24 mouse cellular contexts compared by ENCODE assay signal in genomic region chr6:115960322-115960721, GRCm38 (mm10). TPM values are rescaled to one million over a fixed set of nuclear protein-coding genes. Genes with fewer than 3 reads are reported as not detected.
DNase-seq lines count a peak whose midpoint lies in the region; ATAC-seq lines count a peak whose summit lies in the region.
"Had no signal": no experiment of that assay in that cellular context is flagged by ENCODE, and none has a peak within 500 bp of the region (broad histone marks: within the 10 kb centered on the region; RNA-seq: fewer than 3 reads in every experiment).

No protein-coding gene starts in this region.

- H3K9ac ChIP-seq in midbrain, embryonic 16.5 days (ENCODE audit: low read depth, low read length) = no peak overlapping the region
- H3K9ac ChIP-seq: embryonic facial prominence, embryonic 12.5 days; forebrain, embryonic 13.5 days; heart, embryonic 13.5 days; hindbrain, embryonic 12.5 days; hindbrain, embryonic 15.5 days had no signal

- no peak overlapping the region for H3K4me2 ChIP-seq in midbrain, embryonic 16.5 days (ENCODE audit: low read length)
- H3K4me2 ChIP-seq: embryonic facial prominence, embryonic 12.5 days; forebrain, embryonic 13.5 days; heart, embryonic 13.5 days; hindbrain, embryonic 12.5 days; hindbrain, embryonic 15.5 days had no signal

- ATAC-seq in midbrain, embryonic 16.5 days = no peak
- ATAC-seq: activated CD4-positive, CD25-positive, alpha-beta regulatory T cell, adult 4 months; forebrain, embryonic 13.5 days; forebrain, embryonic 16.5 days; intestine, postnatal 0 days had no signal

- DNase-seq in cerebellum, adult 9-10 months = peak; percentile 46
- DNase-seq in cerebellum, adult 18-20 months = no peak
- DNase-seq in heart, adult 11 months = peak; percentile 94
- DNase-seq in heart, embryonic 10.5 days (ENCODE audit: low spot score) = no peak
- DNase-seq in midbrain, embryonic 10.5 days (ENCODE audit: low spot score) = no peak
- DNase-seq in layer of hippocampus, adult 9-11 months = no peak
- DNase-seq: adrenal gland, adult 8-10 months; adrenal gland, postnatal 25 days; cerebellum, postnatal 10 days; cerebellum, postnatal 36 days; gastrocnemius, postnatal 36 days had no signal

- no peak overlapping the region for H3K27ac ChIP-seq in heart, embryonic 10.5 days
- H3K27ac ChIP-seq in midbrain, embryonic 10.5 days (replicated peaks) = peak overlapping the region; percentile 28; the same call in 1 of the 2 replicates
- H3K27ac ChIP-seq in midbrain, embryonic 16.5 days (ENCODE audit: low read length) = no peak overlapping the region
- H3K27ac ChIP-seq: forebrain, embryonic 13.5 days; hindbrain, embryonic 12.5 days; hindbrain, embryonic 15.5 days had no signal

- no peak overlapping the region for H3K4me3 ChIP-seq in heart, embryonic 10.5 days
- H3K4me3 ChIP-seq in midbrain, embryonic 10.5 days = no peak overlapping the region
- no peak overlapping the region for H3K4me3 ChIP-seq in midbrain, embryonic 16.5 days (ENCODE audit: low read depth, low read length)
- H3K4me3 ChIP-seq: embryonic facial prominence, embryonic 12.5 days; erythroblast, embryonic 14.5 days; forebrain, embryonic 13.5 days; heart, embryonic 13.5 days; hindbrain, embryonic 12.5 days; hindbrain, embryonic 15.5 days had no signal

- H3K9me3 ChIP-seq in heart, embryonic 10.5 days = no peaks in the 10 kb centered on the region
- no peaks in the 10 kb centered on the region for H3K9me3 ChIP-seq in midbrain, embryonic 10.5 days (replicated peaks)
- H3K9me3 ChIP-seq in midbrain, embryonic 16.5 days (replicated peaks; ENCODE audit: control insufficient read depth, low read length, poor library complexity, severe bottlenecking) = no peaks in the 10 kb centered on the region
- H3K9me3 ChIP-seq: embryonic facial prominence, embryonic 12.5 days; forebrain, embryonic 13.5 days; heart, embryonic 13.5 days; hindbrain, embryonic 12.5 days; hindbrain, embryonic 15.5 days had no signal

- H3K4me1 ChIP-seq in heart, embryonic 10.5 days = peaks cover 54% of the 10 kb centered on the region
- H3K4me1 ChIP-seq in midbrain, embryonic 10.5 days = peaks cover 34% of the 10 kb centered on the region
- peaks cover 6% of the 10 kb centered on the region; the same call in 1 of the 2 replicates for H3K4me1 ChIP-seq in midbrain, embryonic 16.5 days (ENCODE audit: control insufficient read depth, insufficient read depth, low read length)

- peaks cover 17% of the 10 kb centered on the region for H3K27me3 ChIP-seq in heart, embryonic 10.5 days (ENCODE audit: insufficient read depth, poor library complexity, severe bottlenecking)
- peaks cover 18% of the 10 kb centered on the region; the same call in 1 of the 2 replicates for H3K27me3 ChIP-seq in midbrain, embryonic 10.5 days (ENCODE audit: low read depth, poor library complexity, severe bottlenecking)
- no peaks in the 10 kb centered on the region for H3K27me3 ChIP-seq in midbrain, embryonic 16.5 days (ENCODE audit: control insufficient read depth, insufficient read depth, low read depth, low read length)
- H3K27me3 ChIP-seq: embryonic facial prominence, embryonic 12.5 days; forebrain, embryonic 13.5 days; hindbrain, embryonic 12.5 days; hindbrain, embryonic 15.5 days had no signal

- WGBS in heart, embryonic 10.5 days = 88% methylated on average over 19 of the region's 19 CpGs
- WGBS in midbrain, embryonic 10.5 days = 93% methylated on average over 19 of the region's 19 CpGs
- 96% methylated on average over 19 of the region's 19 CpGs for WGBS in midbrain, embryonic 16.5 days

- H3K36me3 ChIP-seq in heart, embryonic 10.5 days = peaks cover 78% of the 10 kb centered on the region
- H3K36me3 ChIP-seq in midbrain, embryonic 10.5 days = no peaks in the 10 kb centered on the region
- no peaks in the 10 kb centered on the region for H3K36me3 ChIP-seq in midbrain, embryonic 16.5 days (ENCODE audit: control insufficient read depth, insufficient read depth, low read length)
- H3K36me3 ChIP-seq: embryonic facial prominence, embryonic 12.5 days; hindbrain, embryonic 12.5 days; hindbrain, embryonic 15.5 days had no signal

RNA-seq across cellular contexts. Expression of gene H1foo, which starts 15.6 kb away (rescaled TPM):
- polyA plus RNA-seq in heart, embryonic 10.5 days (2016; fragmentation: Nextera tagmentation; extraction: Ambion mirVana) = not detected in 2 replicates
- not detected in 2 replicates for polyA plus RNA-seq in midbrain, embryonic 10.5 days (2016; fragmentation: Nextera tagmentation; extraction: Ambion mirVana)
- polyA plus RNA-seq in midbrain, embryonic 16.5 days (2015; fragmentation: Nextera tagmentation; extraction: Ambion mirVana) = not detected in 2 replicates
- polyA plus RNA-seq: brain, embryonic 14.5 days; embryonic facial prominence, embryonic 12.5 days; erythroblast, embryonic 14.5 days; forebrain, embryonic 13.5 days; forebrain, embryonic 16.5 days; heart, embryonic 13.5 days; heart, embryonic 16.5 days; hindbrain, embryonic 12.5 days; hindbrain, embryonic 15.5 days; intestine, embryonic 14.5 days; intestine, postnatal 0 days had no signal

RNA-seq across cellular contexts. Expression of gene Rho, which starts 28.8 kb away (rescaled TPM):
- 0.28 TPM in 1 of 2 replicates, not detected in the other for polyA plus RNA-seq in heart, embryonic 10.5 days (2016; fragmentation: Nextera tagmentation; extraction: Ambion mirVana)
- 0.17 and 0.20 TPM in 2 replicates for polyA plus RNA-seq in midbrain, embryonic 10.5 days (2016; fragmentation: Nextera tagmentation; extraction: Ambion mirVana)
- polyA plus RNA-seq in midbrain, embryonic 16.5 days (2015; fragmentation: Nextera tagmentation; extraction: Ambion mirVana) = 0.14 and 0.36 TPM in 2 replicates
- polyA plus RNA-seq: activated CD4-positive, CD25-positive, alpha-beta regulatory T cell, adult 4 months; erythroblast, embryonic 14.5 days; heart, embryonic 13.5 days; heart, embryonic 16.5 days; intestine, embryonic 14.5 days had no signal

RNA-seq across cellular contexts. Expression of gene Plxnd1, which starts 34.5 kb away (rescaled TPM):
- 42.9 and 61.7 TPM in 2 replicates for polyA plus RNA-seq in heart, embryonic 10.5 days (2016; fragmentation: Nextera tagmentation; extraction: Ambion mirVana)
- polyA plus RNA-seq in midbrain, embryonic 10.5 days (2016; fragmentation: Nextera tagmentation; extraction: Ambion mirVana) = 18.1 and 18.9 TPM in 2 replicates
- polyA plus RNA-seq in midbrain, embryonic 16.5 days (2015; fragmentation: Nextera tagmentation; extraction: Ambion mirVana) = 7.5 and 7.7 TPM in 2 replicates

Comparison
In these comparisons a context has a peak if more than half of its experiments do, and no peak if none do; other contexts are left out.
1. DNase-seq: peak in cerebellum, adult 9-10 months (single experiment) and heart, adult 11 months (single experiment); none in cerebellum, adult 18-20 months (0 of 2), heart, embryonic 10.5 days (single experiment), midbrain, embryonic 10.5 days (single experiment) and layer of hippocampus, adult 9-11 months (single experiment).